Mouse (Mus musculus) ES-E14 (cell line): ENCODE measurements around the gene Mkln1. TPM values are rescaled to one million over a fixed set of nuclear protein-coding genes. Genes with fewer than 3 reads are reported as not detected.
A peak's percentile ranks its signal among the peaks of the same experiment; 100 is the strongest.
"Not testable (repeated sequence)": the region's sequence is repeated elsewhere in the genome, so short reads cannot be mapped to it uniquely, and the experiment has no call there.

Experiments used
- DNase-seq: peaks from one replicate; pipeline ENCODE4 v3.0.0-alpha.2; 2013; ENCODE audit warnings: low read depth, low spot score
- H3K27ac ChIP-seq: 2 replicates; pipeline ENCODE4 v1.5.1; 2012; ENCODE audit warnings: low read depth, mild to moderate bottlenecking, low read length, moderate library complexity, mixed read lengths; ENCODE audit not compliant: poor library complexity, insufficient read depth, severe bottlenecking
- H3K36me3 ChIP-seq: 2 replicates; pipeline ENCODE4 v1.6.1; 2012; ENCODE audit warnings: mild to moderate bottlenecking, low read length, moderate library complexity, mixed read lengths; ENCODE audit not compliant: control insufficient read depth, poor library complexity, insufficient read depth, severe bottlenecking
- H3K4me1 ChIP-seq, 2 experiments: fragments of 150-350 bp in 1 of 2; sonication (generic) in 1 of 2; 2 replicates each; pipeline ENCODE4 v1.6.1; 2012; ENCODE audit warnings: low read length in 2 of 2, mild to moderate bottlenecking in 1 of 2, mixed read lengths in 1 of 2; ENCODE audit not compliant: control insufficient read depth in 2 of 2, insufficient read depth in 2 of 2, poor library complexity in 1 of 2
- H3K4me3 ChIP-seq, 2 experiments: fragments of 150-350 bp in 1 of 2; sonication (generic) in 1 of 2; 2 replicates each; pipeline ENCODE4 v1.5.1; 2012; ENCODE audit warnings: low read length in 2 of 2, low read depth in 1 of 2, mild to moderate bottlenecking in 1 of 2, mixed read lengths in 1 of 2; ENCODE audit not compliant: insufficient read depth in 1 of 2, poor library complexity in 1 of 2, severe bottlenecking in 1 of 2
- H3K9ac ChIP-seq: 2 replicates; pipeline ENCODE4 v1.6.1; 2012; ENCODE audit warnings: low read depth, mild to moderate bottlenecking, low read length, mixed read lengths; ENCODE audit not compliant: poor library complexity, insufficient read depth, severe bottlenecking
- H3K9me3 ChIP-seq: fragments of 150-350 bp; sonication (generic); 2 replicates; pipeline ENCODE4 v1.6.1; 2012; ENCODE audit warnings: low read depth, mild to moderate bottlenecking, low read length; ENCODE audit not compliant: control insufficient read depth, insufficient read depth
- CHD2 ChIP-seq: IDR thresholded peaks from 2 replicates; pipeline ENCODE4 v1.6.1; 2014; ENCODE audit warnings: mild to moderate bottlenecking, low read depth, low read length, inconsistent platforms
- HCFC1 ChIP-seq: IDR thresholded peaks from 2 replicates; pipeline ENCODE4 v1.6.1; 2012; ENCODE audit warnings: low read length, inconsistent platforms, borderline replicate concordance; ENCODE audit not compliant: insufficient read depth
- MAFK ChIP-seq: IDR thresholded peaks from 2 replicates; pipeline ENCODE4 v1.6.1; 2014; ENCODE audit warnings: mild to moderate bottlenecking, low read depth, low read length, inconsistent platforms; ENCODE audit not compliant: insufficient read depth
- ZC3H11A ChIP-seq: IDR thresholded peaks from 2 replicates; pipeline ENCODE4 v1.6.1; 2012; ENCODE audit warnings: low read depth, mild to moderate bottlenecking, inconsistent platforms, low read length, borderline replicate concordance
- ZNF384 ChIP-seq: IDR thresholded peaks from 2 replicates; pipeline ENCODE4 v1.6.1; 2012; ENCODE audit warnings: low read depth, low read length, inconsistent platforms
- in situ Hi-C, 2 experiments: fragments of 600-800 bp; cut with MboI; formaldehyde crosslinking; loops; one replicate each; pipeline ENCODE4 v1.15.1; 2025; ENCODE audit warnings: low sequenced_read_pairs in 2 of 2, inconsistent platforms in 1 of 2; ENCODE audit not compliant: unreplicated experiment in 2 of 2
- total RNA-seq: library from RNA; depleted of rRNA; stranded (reverse); fragments of 300-350 nt; gene quantifications from 2 replicates; pipeline ENCODE4 v1.2.3, GENCODE M21; 2012

The Mkln1 gene
- total RNA-seq, 1 experiment = 78.0 TPM

DNA sequence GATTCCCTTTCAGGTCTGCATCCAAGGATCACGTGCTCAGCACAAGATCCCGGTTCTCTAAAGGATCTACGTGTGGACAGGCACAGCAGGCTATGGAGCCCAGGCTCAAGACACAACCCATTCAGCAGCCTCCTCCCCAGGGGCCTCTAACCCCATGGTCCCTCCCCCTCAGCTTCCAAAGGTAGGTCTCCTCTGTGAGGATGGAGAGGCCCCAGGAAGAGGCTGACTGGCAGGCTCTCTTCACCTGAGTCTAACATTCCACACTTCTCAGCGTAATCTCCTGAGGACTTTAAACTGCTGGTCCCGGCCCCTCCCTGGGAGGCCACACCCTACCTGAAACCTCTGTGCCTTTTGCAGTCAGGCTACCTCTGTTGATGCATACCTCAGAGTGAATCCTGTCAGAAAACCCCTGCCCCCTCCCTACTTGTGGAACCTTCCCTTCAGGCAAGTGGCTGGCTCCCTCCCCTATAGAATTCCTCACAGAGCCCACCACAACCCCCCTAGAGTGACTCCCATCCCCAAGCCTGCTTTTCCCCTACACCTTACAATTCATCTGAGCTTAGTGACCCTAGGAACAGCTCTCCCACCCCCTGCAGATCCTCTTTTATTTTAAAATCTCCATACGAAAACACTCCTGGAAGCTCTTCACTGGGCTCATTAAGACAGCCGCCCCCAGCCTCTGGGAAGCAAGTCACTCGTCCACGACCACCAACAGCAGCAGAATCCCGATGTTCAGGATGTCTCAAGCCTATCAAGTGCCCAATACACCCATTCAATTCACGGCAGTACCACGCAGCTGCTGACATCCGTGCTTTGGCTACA lies 161.8 kb downstream of the Mkln1 start:
- H3K9ac ChIP-seq = no peak overlapping the region
- H3K27ac ChIP-seq = 0 out of 2 replicates have a peak overlapping the region, but pooled peaks have one; percentile 43
- no peak for TF ChIP-seq MAFK
- 0 out of 2 replicates have a peak, but pooled peaks have one; percentile 49 for TF ChIP-seq CHD2
- TF ChIP-seq HCFC1 = peak; percentile 50; the same call in 1 of the 2 replicates
- TF ChIP-seq ZC3H11A = no peak
- peaks cover 5% of the 10 kb centered on the region; the same call in 1 of the 2 replicates for H3K36me3 ChIP-seq
- no peaks in the 10 kb centered on the region for H3K9me3 ChIP-seq
- peak; percentile 50 for DNase-seq
- peaks cover 7 to 18% of the 10 kb centered on the region in 2 experiments; a peak in 3 of 4 replicates for H3K4me1 ChIP-seq
- peak overlapping the region; percentile 0 to 2; a peak in 2 of 4 replicates for H3K4me3 ChIP-seq
- in situ Hi-C loops = no loop called here

DNA sequence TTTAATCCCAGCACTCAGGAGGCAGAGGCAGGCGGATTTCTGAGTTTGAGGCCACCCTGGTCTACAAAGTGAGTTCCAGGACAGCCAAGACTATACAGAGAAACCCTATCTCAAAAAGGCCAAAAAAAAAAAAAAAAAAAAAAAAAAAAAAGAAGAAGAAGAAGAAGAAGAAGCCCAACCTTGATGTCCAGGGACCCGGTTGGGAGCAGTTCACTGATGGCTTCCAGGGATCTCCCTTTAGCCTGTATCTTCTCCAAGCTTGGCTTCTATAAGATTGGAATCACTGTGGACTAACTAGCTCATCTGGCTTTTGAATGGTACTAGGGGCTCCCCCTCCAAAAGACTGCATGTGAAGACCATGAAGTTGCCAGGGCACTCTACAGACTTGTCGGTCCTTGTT lies 163.4 kb downstream of the Mkln1 start:
- H3K27ac ChIP-seq, in situ Hi-C loops, H3K9me3 ChIP-seq, H3K36me3 ChIP-seq, H3K9ac ChIP-seq, DNase-seq: not testable (repeated sequence)
- Histone ChIP-seq H3K4me1 (peaks cover 7 to 18% of the 10 kb centered on the region in 2 experiments; a peak in 3 of 4 replicates), H3K4me3 (peak overlapping the region in 1 of 2 experiments; percentile 74; a peak in 2 of 4 replicates)
- peak; percentile 66; the same call in 1 of the 2 replicates for TF ChIP-seq ZNF384

DNA sequence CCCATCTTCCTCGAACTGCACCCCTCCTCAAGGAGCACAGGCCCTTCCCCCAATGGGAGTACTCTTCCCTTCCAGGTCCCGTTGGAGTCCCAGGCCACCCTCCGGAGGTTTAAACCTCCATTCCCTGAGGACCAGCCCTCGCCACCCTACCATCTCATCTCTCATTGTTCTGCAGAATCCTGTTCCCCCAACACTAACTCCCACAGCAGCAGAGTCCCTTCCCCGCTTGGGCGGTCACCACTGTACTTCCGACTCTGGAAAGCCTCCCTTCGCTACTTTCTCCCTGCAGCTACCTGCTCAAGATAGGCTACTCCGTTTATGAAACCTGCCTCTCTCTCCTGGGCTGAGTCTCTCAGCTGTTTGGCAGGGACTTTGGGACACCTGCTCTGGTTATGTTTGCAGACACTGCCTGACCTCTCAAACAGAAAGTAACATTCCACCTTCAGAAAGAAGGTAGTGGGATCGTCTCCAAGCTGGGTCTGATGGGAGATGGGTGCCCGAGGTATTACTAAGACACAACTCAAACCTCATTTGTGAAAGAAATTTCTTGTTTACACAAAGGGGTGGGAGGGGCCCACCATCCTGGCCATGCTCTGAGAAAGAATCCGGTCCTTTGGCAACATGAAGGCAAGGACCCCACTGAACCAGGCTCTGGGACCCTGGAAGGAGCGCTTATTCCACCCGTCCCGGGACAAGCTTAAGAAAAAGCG lies 164.0 kb downstream of the Mkln1 start:
- Histone ChIP-seq H3K9ac (peak overlapping the region; percentile 68; the same call in 1 of the 2 replicates), H3K36me3 (peaks cover 2% of the 10 kb centered on the region; the same call in 1 of the 2 replicates), H3K4me3 (peak overlapping the region; percentile 74 to 82), H3K4me1 (peaks cover 7 to 21% of the 10 kb centered on the region in 2 experiments; a peak in 3 of 4 replicates), H3K9me3 (no peaks in the 10 kb centered on the region), H3K27ac (no peak overlapping the region)
- in situ Hi-C loops = no loop called here
- DNase-seq = no peak
- TF ChIP-seq ZC3H11A (no peak), MAFK (no peak), CHD2 (no peak), ZNF384 (no peak), HCFC1 (no peak)

DNA sequence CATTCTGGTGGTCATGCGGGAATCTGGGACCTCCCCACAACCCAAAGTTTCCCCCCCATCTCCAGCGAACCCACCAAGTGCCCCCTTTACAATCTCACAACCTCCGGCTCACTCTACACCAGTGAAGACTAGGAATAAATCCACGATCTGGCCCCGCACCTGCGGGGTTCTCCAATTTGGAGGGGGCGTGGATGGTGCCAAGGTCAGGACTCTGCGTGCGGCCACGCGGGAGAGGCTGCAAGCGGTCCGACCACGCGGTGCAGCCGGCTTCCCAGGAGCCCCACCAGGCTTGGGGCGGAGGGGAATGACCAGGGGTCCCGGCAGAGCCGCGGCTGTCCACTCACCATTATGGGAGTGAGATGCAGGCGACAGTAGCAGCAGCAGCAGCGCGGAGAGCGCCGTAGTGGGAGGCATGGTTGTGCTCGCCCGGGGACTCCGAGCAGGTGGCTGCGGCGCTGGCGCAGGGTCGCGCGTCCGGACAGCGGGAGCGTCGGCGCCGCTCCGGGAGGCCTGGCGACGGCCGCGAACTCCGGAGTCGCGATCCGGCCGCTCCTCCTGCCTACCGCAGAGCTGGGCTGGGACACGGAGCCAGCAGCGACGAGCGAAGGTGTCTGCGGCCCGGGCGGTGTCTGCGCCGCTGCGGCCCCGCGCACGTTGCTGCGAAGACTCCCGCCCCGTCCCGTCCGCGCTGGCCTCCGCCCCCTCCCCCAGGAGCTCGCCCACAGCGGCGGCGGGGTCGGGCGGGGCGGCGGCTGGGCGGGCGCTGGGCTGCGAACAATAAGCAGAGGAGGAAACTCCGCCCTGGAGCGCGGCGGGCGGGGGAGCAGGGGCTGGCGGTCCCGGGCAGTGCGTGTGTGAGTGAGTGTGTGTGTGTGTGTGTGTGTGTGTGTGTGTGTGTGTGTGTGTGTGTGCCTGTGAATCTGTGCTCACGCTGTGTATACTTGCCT lies 165.0 kb downstream of the Mkln1 start, which contains the start of gene Podxl:
TSS of gene Podxl (minus strand) at position 747 of the 947 bp plus-strand sequence.
- TF ChIP-seq ZNF384 = no peak
- TF ChIP-seq ZC3H11A = no peak
- no peak for TF ChIP-seq MAFK
- no peak for TF ChIP-seq CHD2
- no peak for TF ChIP-seq HCFC1

More for the DNA sequence above, 165.0 kb downstream of the Mkln1 start, which contains the start of gene Podxl:
- in situ Hi-C loops = no loop called here
- peak within 1 kb of the TSS; percentile 68 for H3K9ac ChIP-seq
- H3K27ac ChIP-seq = no peak within 1 kb of the TSS
- no peaks in the 10 kb centered on the region for H3K9me3 ChIP-seq
- H3K36me3 ChIP-seq = no peaks in the 10 kb centered on the region
- peak within 1 kb of the TSS; percentile 74 to 82 for H3K4me3 ChIP-seq
- H3K4me1 ChIP-seq = peaks cover 9 to 21% of the 10 kb centered on the region in 2 experiments
- peak; percentile 51 for DNase-seq
